Mouse (Mus musculus) intestine, embryonic 14.5 days (tissue): ENCODE measurements at regions not wholly inside any gene's neighbourhood (a gene's known extent, or its start where the extent isn't known, plus 50 kb on each side); places are given as distances from the start of the nearest gene placed in this dataset.
A peak's percentile ranks its signal among the peaks of the same experiment; 100 is the strongest.

ENCODE experiments used
- ATAC-seq: fragments of 200-750 bp; cut with Nextera tagmentation; replicated peaks from 2 replicates; pipeline ENCODE4 v1.8.0; 2017; ENCODE audit warnings: low read depth, moderate number of reproducible peaks, moderate TSS enrichment, moderate library complexity; ENCODE audit not compliant: low FRiP score, low TSS enrichment
- DNase-seq: peaks from one replicate; pipeline ENCODE4 v3.0.0-alpha.2; 2018; ENCODE audit warnings: low spot score
- H3K27ac ChIP-seq: fragments of 300-500 bp; sonication (generic); 2 replicates; pipeline ENCODE4 v1.5.1; 2014; ENCODE audit warnings: low read depth, mild to moderate bottlenecking, control low read depth
- H3K27me3 ChIP-seq: fragments of 300-500 bp; sonication (generic); replicated peaks from 2 replicates; pipeline ENCODE4 v1.6.1; 2014; ENCODE audit warnings: low read length, control low read depth; ENCODE audit not compliant: control insufficient read depth, insufficient read depth
- H3K36me3 ChIP-seq: fragments of 300-500 bp; sonication (generic); 2 replicates; pipeline ENCODE4 v1.6.1; 2014; ENCODE audit warnings: low read length, control low read depth; ENCODE audit not compliant: control insufficient read depth, insufficient read depth
- H3K4me1 ChIP-seq: fragments of 300-500 bp; sonication (generic); replicated peaks from 2 replicates; pipeline ENCODE4 v1.6.1; 2014; ENCODE audit warnings: low read length, control low read depth, mixed read lengths; ENCODE audit not compliant: control insufficient read depth, insufficient read depth
- H3K4me2 ChIP-seq: fragments of 300-500 bp; sonication (generic); 2 replicates; pipeline ENCODE4 v1.6.1; 2014; ENCODE audit warnings: low read length
- H3K4me3 ChIP-seq: fragments of 300-500 bp; sonication (generic); 2 replicates; pipeline ENCODE4 v1.5.1; 2014; ENCODE audit warnings: low read depth, low read length, control low read depth, mixed read lengths
- H3K9ac ChIP-seq: fragments of 300-500 bp; sonication (generic); 2 replicates; pipeline ENCODE4 v1.6.1; 2014; ENCODE audit warnings: mild to moderate bottlenecking, low read length
- H3K9me3 ChIP-seq: fragments of 300-500 bp; sonication (generic); 2 replicates; pipeline ENCODE4 v1.6.1; 2016; ENCODE audit warnings: low read length, control low read depth; ENCODE audit not compliant: control insufficient read depth
- WGBS: fragments of 180-500 bp; shearing (Covaris S2); extraction: QIAGEN DNeasy Blood & Tissue Kit; methylation state at CpG from one replicate; pipeline ENCODE4 v1.1.7; 2014; 5-methylcytosine and 5-hydroxymethylcytosine counted together

DNA sequence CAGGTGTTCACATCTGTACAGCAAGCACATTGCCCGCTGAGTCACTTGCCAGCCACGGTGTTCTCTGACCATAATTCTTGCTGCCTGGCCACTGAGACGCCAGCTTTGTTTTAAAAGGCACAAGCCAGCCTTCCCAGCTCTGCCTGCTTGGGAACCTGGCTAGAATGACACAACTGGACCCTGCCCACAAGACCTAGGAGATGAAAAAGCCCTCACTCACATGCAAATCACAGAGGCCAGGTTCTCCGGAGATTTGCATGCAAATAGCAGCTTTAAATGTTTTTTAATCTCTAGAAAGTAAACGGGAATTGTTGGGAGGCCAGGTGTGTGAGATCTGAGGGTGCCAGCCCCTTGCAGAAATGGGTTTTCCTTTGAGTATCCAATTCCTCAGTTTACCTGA lies 71.9 kb downstream of the 1810010D01Rik start:
- no peaks in the 10 kb centered on the region for H3K4me1 ChIP-seq
- WGBS, result 35% methylated on average over 5 of the region's 5 CpGs
- no peaks in the 10 kb centered on the region for H3K36me3 ChIP-seq
- no peak overlapping the region for H3K4me3 ChIP-seq
- no peak overlapping the region for H3K9ac ChIP-seq
- H3K4me2 ChIP-seq, result no peak overlapping the region
- ATAC-seq (no peak), DNase-seq (no peak)
- H3K27me3 ChIP-seq, result no peaks in the 10 kb centered on the region
- H3K9me3 ChIP-seq, result peaks cover 8% of the 10 kb centered on the region; the same call in 1 of the 2 replicates
- H3K27ac ChIP-seq, result no peak overlapping the region

GRCm38 (mm10) chr7:145132506-145132905 lies 75.4 kb downstream of the 1810010D01Rik start:
- no peak for ATAC-seq
- 94% methylated on average over 5 of the region's 5 CpGs for WGBS

GRCm38 (mm10) chr7:145131438-145132159 lies 76.3 kb downstream of the 1810010D01Rik start:
- WGBS, result 70% methylated on average over 8 of the region's 8 CpGs
- H3K9ac ChIP-seq, result no peak overlapping the region
- no peak overlapping the region for H3K4me3 ChIP-seq
- H3K36me3 ChIP-seq, result no peaks in the 10 kb centered on the region
- DNase-seq (no peak), ATAC-seq (no peak)
- no peaks in the 10 kb centered on the region for H3K27me3 ChIP-seq
- H3K4me2 ChIP-seq, result no peak overlapping the region
- H3K4me1 ChIP-seq, result no peaks in the 10 kb centered on the region; the same call in 1 of the 2 replicates
- H3K27ac ChIP-seq, result no peak overlapping the region
- no peaks in the 10 kb centered on the region for H3K9me3 ChIP-seq

More at GRCm38 (mm10) chr7:145132506-145132905, 75.4 kb downstream of the 1810010D01Rik start:
- H3K27ac ChIP-seq, result no peak overlapping the region
- no peaks in the 10 kb centered on the region for H3K36me3 ChIP-seq
- H3K4me1 ChIP-seq, result no peaks in the 10 kb centered on the region
- no peaks in the 10 kb centered on the region for H3K27me3 ChIP-seq
- no peak overlapping the region for H3K9ac ChIP-seq
- H3K4me2 ChIP-seq, result no peak overlapping the region
- DNase-seq, result no peak
- H3K4me3 ChIP-seq, result no peak overlapping the region
- no peaks in the 10 kb centered on the region; the same call in 1 of the 2 replicates for H3K9me3 ChIP-seq

DNA sequence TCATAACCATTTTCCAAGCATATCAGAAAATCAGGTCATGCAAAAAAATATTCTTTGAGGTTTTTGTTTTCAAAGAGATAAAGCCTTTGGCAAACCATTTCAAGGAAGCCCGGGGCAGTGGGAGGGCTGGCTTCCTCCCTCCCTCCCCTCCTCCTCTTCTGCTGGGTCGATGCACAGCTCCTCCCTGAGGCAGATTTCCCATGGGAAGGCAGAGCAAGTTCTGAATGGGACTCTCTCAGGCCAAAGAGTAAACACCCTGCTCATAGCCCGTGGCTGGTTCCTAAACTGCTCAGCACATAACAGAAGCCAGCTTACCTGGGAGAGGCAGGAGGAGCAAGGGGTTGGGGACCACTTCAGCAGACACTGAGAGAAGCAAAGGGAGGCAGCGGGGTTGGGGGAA lies 77.9 kb downstream of the 1810010D01Rik start:
- Histone ChIP-seq H3K27ac (no peak overlapping the region), H3K9me3 (no peaks in the 10 kb centered on the region), H3K36me3 (no peaks in the 10 kb centered on the region), H3K4me2 (no peak overlapping the region), H3K9ac (no peak overlapping the region), H3K27me3 (no peaks in the 10 kb centered on the region), H3K4me1 (no peaks in the 10 kb centered on the region; the same call in 1 of the 2 replicates), H3K4me3 (no peak overlapping the region)
- ATAC-seq (no peak), DNase-seq (no peak)
- 19% methylated on average over 4 of the region's 4 CpGs for WGBS

DNA sequence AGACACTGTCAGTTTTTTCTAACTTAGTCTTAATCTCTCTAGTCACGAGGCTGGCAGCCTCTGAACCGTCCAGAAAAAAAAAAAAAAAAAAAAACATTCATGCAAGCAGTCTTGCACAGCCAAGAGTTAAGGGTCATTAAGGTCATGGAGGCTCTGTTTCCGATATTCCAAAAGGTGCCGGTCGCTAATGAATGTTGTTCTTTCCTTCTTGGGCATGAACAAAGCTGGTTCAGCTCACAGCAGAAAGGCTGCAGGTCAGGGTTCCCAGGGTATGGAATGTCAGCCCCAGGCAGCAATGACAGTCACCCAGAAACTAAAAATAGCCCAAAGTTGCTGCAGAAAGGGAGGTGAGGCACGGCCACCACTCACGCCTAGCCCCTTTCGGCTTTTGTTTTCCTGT lies 80.3 kb downstream of the 1810010D01Rik start:
- Histone ChIP-seq H3K9me3 (no peaks in the 10 kb centered on the region), H3K4me1 (no peaks in the 10 kb centered on the region; the same call in 1 of the 2 replicates), H3K4me3 (no peak overlapping the region), H3K4me2 (no peak overlapping the region), H3K36me3 (no peaks in the 10 kb centered on the region), H3K9ac (no peak overlapping the region), H3K27ac (no peak overlapping the region), H3K27me3 (no peaks in the 10 kb centered on the region)
- ATAC-seq, result no peak
- 37% methylated on average over 8 of the region's 8 CpGs for WGBS
- DNase-seq, result no peak

GRCm38 (mm10) chr7:145127180-145127579 lies 80.7 kb downstream of the 1810010D01Rik start:
- no peaks in the 10 kb centered on the region; the same call in 1 of the 2 replicates for H3K4me1 ChIP-seq
- no peaks in the 10 kb centered on the region for H3K27me3 ChIP-seq
- no peaks in the 10 kb centered on the region for H3K36me3 ChIP-seq
- H3K27ac ChIP-seq, result no peak overlapping the region
- no peak overlapping the region for H3K9ac ChIP-seq
- no peak overlapping the region for H3K4me2 ChIP-seq
- ATAC-seq (peak; percentile 57; the same call in 1 of the 2 replicates), DNase-seq (no peak)
- WGBS, result 34% methylated on average over 4 of the region's 4 CpGs
- no peak overlapping the region for H3K4me3 ChIP-seq
- no peaks in the 10 kb centered on the region for H3K9me3 ChIP-seq

DNA sequence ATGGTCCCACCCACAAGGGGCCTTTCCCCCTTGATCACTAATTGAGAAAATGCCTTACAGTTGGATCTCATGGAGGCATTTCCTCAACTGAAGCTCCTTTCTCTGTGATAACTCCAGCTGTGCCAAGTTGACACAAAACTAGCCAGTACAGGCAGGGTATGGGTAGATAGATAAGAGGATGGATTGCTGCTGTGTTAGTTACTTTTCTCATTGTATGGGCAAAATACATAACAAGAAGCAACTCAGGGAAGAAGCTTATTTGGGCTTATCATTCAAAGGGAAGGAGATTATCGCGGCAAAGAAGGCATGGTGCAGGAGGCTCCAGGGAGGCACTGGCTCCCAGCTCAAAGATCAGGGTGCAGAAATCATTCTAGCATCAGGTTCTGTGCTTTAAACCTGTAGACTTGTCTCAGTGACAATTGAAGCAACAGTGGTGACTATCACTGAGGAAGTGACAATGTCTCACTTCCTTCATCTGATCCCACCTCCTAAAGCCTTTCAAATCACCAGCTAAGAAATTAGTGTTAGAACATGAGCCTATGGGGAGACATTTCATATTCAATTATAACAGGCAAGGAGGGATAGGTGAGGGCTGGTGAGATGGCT lies 83.8 kb downstream of the 1810010D01Rik start:
- WGBS, result 96% methylated on average over 2 of the region's 2 CpGs
- H3K27me3 ChIP-seq, result no peaks in the 10 kb centered on the region
- DNase-seq, result no peak
- H3K27ac ChIP-seq, result no peak overlapping the region
- no peak overlapping the region for H3K4me3 ChIP-seq
- no peaks in the 10 kb centered on the region; the same call in 1 of the 2 replicates for H3K4me1 ChIP-seq
- no peaks in the 10 kb centered on the region for H3K36me3 ChIP-seq
- H3K9me3 ChIP-seq, result no peaks in the 10 kb centered on the region
- no peak overlapping the region for H3K4me2 ChIP-seq
- no peak for ATAC-seq
- H3K9ac ChIP-seq, result no peak overlapping the region

GRCm38 (mm10) chr7:145122471-145122870 lies 85.4 kb downstream of the 1810010D01Rik start:
- Histone ChIP-seq H3K9ac (no peak overlapping the region), H3K36me3 (no peaks in the 10 kb centered on the region), H3K27me3 (no peaks in the 10 kb centered on the region), H3K4me3 (no peak overlapping the region), H3K4me2 (no peak overlapping the region), H3K9me3 (no peaks in the 10 kb centered on the region), H3K4me1 (no peaks in the 10 kb centered on the region; the same call in 1 of the 2 replicates), H3K27ac (no peak overlapping the region)
- ATAC-seq, result no peak
- 89% methylated on average over 2 of the region's 2 CpGs for WGBS
- no peak for DNase-seq
